Mouse (Mus musculus): ENCODE measurements around the gene Psma6.

The Psma6 gene

GRCm38 (mm10) chr12:55437122-55437826, 53.3 kb downstream of the Psma6 start:
- no peak for ATAC-seq (ENCODE audit: insufficient number of reproducible peaks, low FRiP score, low TSS enrichment)

GRCm38 (mm10) chr12:55438058-55438457, 54.0 kb downstream of the Psma6 start:
- ATAC-seq (ENCODE audit: insufficient number of reproducible peaks, low FRiP score, low TSS enrichment) = no peak

GRCm38 (mm10) chr12:55438611-55439137, 54.7 kb downstream of the Psma6 start:
- no peak for ATAC-seq (ENCODE audit: insufficient number of reproducible peaks, low FRiP score, low TSS enrichment)

- no peak for ATAC-seq (ENCODE audit: insufficient number of reproducible peaks, low FRiP score, low TSS enrichment)
Measured at GRCm38 (mm10) chr12:55440416-55440815, 56.4 kb downstream of the Psma6 start.

- no peak for ATAC-seq (ENCODE audit: insufficient number of reproducible peaks, low FRiP score, low TSS enrichment)
Measured at GRCm38 (mm10) chr12:55442245-55442644, 58.2 kb downstream of the Psma6 start.

GRCm38 (mm10) chr12:55442861-55443850, 59.1 kb downstream of the Psma6 start:
- no peak for ATAC-seq (ENCODE audit: insufficient number of reproducible peaks, low FRiP score, low TSS enrichment)

- no peak for ATAC-seq (ENCODE audit: insufficient number of reproducible peaks, low FRiP score, low TSS enrichment)
Measured at GRCm38 (mm10) chr12:55444031-55444451, 60.0 kb downstream of the Psma6 start.

GRCm38 (mm10) chr12:55445583-55445982, 61.6 kb downstream of the Psma6 start:
- ATAC-seq (ENCODE audit: insufficient number of reproducible peaks, low FRiP score, low TSS enrichment) = no peak

GRCm38 (mm10) chr12:55446366-55446745, 62.3 kb downstream of the Psma6 start:
- ATAC-seq (ENCODE audit: insufficient number of reproducible peaks, low FRiP score, low TSS enrichment) = no peak; the same call in 1 of the 2 replicates

- peak; percentile 96 for ATAC-seq (ENCODE audit: insufficient number of reproducible peaks, low FRiP score, low TSS enrichment)
Measured at GRCm38 (mm10) chr12:55446746-55447395, 62.8 kb downstream of the Psma6 start.

- ATAC-seq (ENCODE audit: insufficient number of reproducible peaks, low FRiP score, low TSS enrichment) = no peak
Measured at GRCm38 (mm10) chr12:55447396-55447760, 63.4 kb downstream of the Psma6 start.

GRCm38 (mm10) chr12:55448457-55448856, 64.4 kb downstream of the Psma6 start:
- ATAC-seq (ENCODE audit: insufficient number of reproducible peaks, low FRiP score, low TSS enrichment) = no peak

GRCm38 (mm10) chr12:55449048-55449447, 65.0 kb downstream of the Psma6 start:
- no peak for ATAC-seq (ENCODE audit: insufficient number of reproducible peaks, low FRiP score, low TSS enrichment)

GRCm38 (mm10) chr12:55450421-55450820, 66.4 kb downstream of the Psma6 start:
- ATAC-seq (ENCODE audit: insufficient number of reproducible peaks, low FRiP score, low TSS enrichment) = no peak

- no peak for ATAC-seq (ENCODE audit: insufficient number of reproducible peaks, low FRiP score, low TSS enrichment)
Measured at GRCm38 (mm10) chr12:55452839-55453238, 68.8 kb downstream of the Psma6 start.

GRCm38 (mm10) chr12:55453924-55454323, 69.9 kb downstream of the Psma6 start:
- ATAC-seq (ENCODE audit: insufficient number of reproducible peaks, low FRiP score, low TSS enrichment) = no peak

- ATAC-seq (ENCODE audit: insufficient number of reproducible peaks, low FRiP score, low TSS enrichment) = no peak
Measured at GRCm38 (mm10) chr12:55455206-55455605, 71.2 kb downstream of the Psma6 start.

- ATAC-seq (ENCODE audit: insufficient number of reproducible peaks, low FRiP score, low TSS enrichment) = no peak
Measured at GRCm38 (mm10) chr12:55456136-55456535, 72.1 kb downstream of the Psma6 start.

- no peak for ATAC-seq (ENCODE audit: insufficient number of reproducible peaks, low FRiP score, low TSS enrichment)
Measured at GRCm38 (mm10) chr12:55456893-55457292, 72.9 kb downstream of the Psma6 start.

- no peak for ATAC-seq (ENCODE audit: insufficient number of reproducible peaks, low FRiP score, low TSS enrichment)
Measured at GRCm38 (mm10) chr12:55459739-55460138, 75.7 kb downstream of the Psma6 start.

- ATAC-seq (ENCODE audit: insufficient number of reproducible peaks, low FRiP score, low TSS enrichment) = no peak
Measured at GRCm38 (mm10) chr12:55460900-55461299, 76.9 kb downstream of the Psma6 start.
